Mouse (Mus musculus) cortical plate, adult 2 months (tissue): ENCODE results near the gene Cd24a. TPM values are rescaled to one million over a fixed set of nuclear protein-coding genes. Genes with fewer than 3 reads are reported as not detected.

Experiments
- H3K27ac ChIP-seq: fragments of 200-500 bp; 2 replicates; pipeline ENCODE4 v1.5.1; 2012; ENCODE audit warnings: low read length, control low read depth, inconsistent platforms; ENCODE audit not compliant: insufficient read depth
- H3K4me1 ChIP-seq: fragments of 200-500 bp; 2 replicates; pipeline ENCODE4 v1.6.1; 2011; ENCODE audit warnings: low read length; ENCODE audit not compliant: control insufficient read depth, insufficient read depth
- H3K4me3 ChIP-seq: fragments of 200-500 bp; 2 replicates; pipeline ENCODE4 v1.5.1; 2011; ENCODE audit warnings: mild to moderate bottlenecking, low read length, control low read depth; ENCODE audit not compliant: insufficient read depth
- CTCF ChIP-seq: fragments of 200-500 bp; IDR thresholded peaks from 2 replicates; pipeline ENCODE4 v1.5.1; 2011; ENCODE audit warnings: mild to moderate bottlenecking, control low read depth, low read length; ENCODE audit not compliant: insufficient read depth; ENCODE audit errors: extremely low read depth
- POLR2A ChIP-seq: fragments of 200-500 bp; IDR thresholded peaks from 2 replicates; pipeline ENCODE4 v1.6.1; 2011; ENCODE audit warnings: mild to moderate bottlenecking, low read length, control low read depth; ENCODE audit not compliant: insufficient read depth; ENCODE audit errors: extremely low read depth
- polyA plus RNA-seq: library from polyadenylated mRNA; depleted of rRNA; stranded (reverse); fragments of >200 nt; gene quantifications from 2 replicates; pipeline ENCODE4 v1.2.3, GENCODE M21; 2012

Cd24a gene
- polyA plus RNA-seq, 1 experiment = 13.5 TPM

DNA sequence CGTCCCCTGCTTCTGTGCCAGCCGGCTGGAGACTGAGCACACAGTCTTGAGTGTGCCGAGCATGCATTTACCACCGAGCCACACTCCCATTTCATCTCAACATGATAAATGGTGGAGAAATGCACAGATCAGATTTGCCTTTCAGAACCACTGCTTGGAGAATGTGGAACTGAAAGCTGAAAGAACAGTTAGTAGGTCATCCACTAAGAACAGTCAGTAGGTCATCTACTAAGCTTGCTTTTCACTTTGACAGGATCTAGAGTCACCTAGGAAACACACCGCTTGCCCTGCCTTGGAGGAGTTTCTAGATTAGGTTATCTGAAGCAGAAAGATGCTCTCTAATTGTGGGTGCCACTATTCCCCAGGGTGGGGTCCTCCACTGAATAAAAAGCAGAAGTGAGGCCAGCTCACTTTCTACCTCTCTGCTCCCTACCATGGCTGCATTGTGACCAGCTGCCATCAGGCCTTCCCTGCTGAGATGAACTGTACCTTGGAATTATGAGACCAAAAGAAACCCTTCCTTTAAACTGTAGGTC, 20.4 kb upstream of the Cd24a start:
- Histone ChIP-seq H3K4me3 (no peak overlapping the region), H3K4me1 (peaks cover 2% of the 10 kb centered on the region; the same call in 1 of the 2 replicates), H3K27ac (no peak overlapping the region)
- TF ChIP-seq POLR2A = no peak
- no peak for TF ChIP-seq CTCF

DNA sequence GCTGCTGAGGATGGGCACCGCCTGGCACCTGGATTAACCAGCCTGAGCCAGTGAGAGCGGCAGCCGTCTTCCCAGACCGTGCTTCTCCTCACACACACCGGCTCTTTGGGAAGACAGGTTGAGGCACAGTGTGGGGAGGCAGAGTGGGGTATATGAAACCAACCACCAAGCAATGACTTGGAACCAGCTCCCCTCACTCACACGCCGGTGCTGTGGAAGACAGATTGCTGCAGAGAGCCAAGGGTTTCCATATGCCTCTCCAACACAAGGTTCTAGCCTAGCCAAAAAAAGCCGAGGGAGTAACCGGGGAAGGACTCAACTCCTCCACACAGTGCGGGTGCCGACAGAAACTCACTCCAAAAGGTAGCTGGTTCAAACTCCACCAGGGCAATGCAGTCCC, 18.8 kb upstream of the Cd24a start:
- TF ChIP-seq POLR2A = no peak
- no peak for TF ChIP-seq CTCF

DNA sequence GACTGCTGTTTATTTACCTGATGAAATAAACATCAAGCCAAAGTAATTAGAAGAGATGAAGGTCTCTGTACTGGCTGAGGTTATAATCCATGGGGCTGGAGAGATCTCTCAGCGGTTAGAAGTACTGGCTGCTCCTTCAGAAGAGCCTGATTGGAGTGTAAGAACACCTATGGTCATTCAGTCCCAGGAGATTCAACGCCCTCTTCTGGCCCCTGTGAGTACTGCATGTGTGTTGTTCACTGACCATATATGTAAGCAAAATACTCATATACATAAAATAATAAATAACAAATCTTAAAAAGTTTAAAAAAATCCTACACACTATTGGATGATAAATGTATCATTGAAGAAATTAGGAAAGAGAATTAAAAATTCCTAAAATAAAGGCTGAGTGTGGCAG, 17.3 kb upstream of the Cd24a start:
- Histone ChIP-seq H3K4me3 (no peak overlapping the region), H3K27ac (no peak overlapping the region), H3K4me1 (peaks cover 2% of the 10 kb centered on the region; the same call in 1 of the 2 replicates)
- TF ChIP-seq POLR2A (no peak), CTCF (no peak)

More for the DNA sequence above, 18.8 kb upstream of the Cd24a start:
- H3K27ac ChIP-seq = no peak overlapping the region
- H3K4me1 ChIP-seq = peaks cover 2% of the 10 kb centered on the region; the same call in 1 of the 2 replicates
- H3K4me3 ChIP-seq = no peak overlapping the region

DNA sequence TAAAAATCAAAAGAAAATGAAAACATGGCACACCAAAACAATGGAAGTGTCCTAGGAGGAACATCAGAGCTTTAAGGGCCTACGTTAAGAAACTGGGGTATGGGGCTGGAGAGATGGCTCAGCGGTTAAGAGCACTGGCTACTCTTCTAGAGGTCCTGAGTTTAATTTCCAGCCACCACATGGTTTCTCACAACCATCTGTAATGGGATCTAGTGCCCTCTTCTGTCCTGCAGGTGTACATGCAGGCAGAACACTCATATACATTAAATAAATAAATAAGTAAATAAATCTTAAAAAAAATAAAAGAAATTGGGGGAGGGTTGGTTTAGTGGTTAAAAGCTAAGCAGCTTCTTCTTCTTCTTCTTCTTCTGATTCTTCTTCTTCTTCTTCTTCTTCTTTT, 16.8 kb upstream of the Cd24a start:
- Histone ChIP-seq H3K27ac (no peak overlapping the region), H3K4me3 (no peak overlapping the region), H3K4me1 (peaks cover 2% of the 10 kb centered on the region; the same call in 1 of the 2 replicates)
- TF ChIP-seq POLR2A (no peak), CTCF (no peak)

DNA sequence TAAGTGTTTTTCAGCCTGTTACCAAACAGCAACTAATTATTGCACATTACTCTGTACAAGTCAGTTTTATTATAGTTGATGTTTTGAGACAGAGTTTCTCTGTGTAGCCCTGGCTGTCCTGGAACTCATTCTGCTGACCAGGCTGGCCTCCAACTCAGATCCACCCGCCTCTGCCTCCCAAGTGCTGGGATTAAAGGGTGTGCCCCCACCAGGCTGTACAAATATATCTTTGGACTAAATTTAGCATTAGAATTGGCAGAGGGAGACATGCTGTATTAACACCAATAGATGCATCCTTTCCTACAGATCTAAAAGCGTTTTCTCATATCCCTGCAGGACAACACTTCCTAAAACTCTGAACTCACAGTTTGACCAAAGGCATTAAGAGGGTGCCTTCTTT, 3.7 kb upstream of the Cd24a start:
- Histone ChIP-seq H3K27ac (no peak overlapping the region), H3K4me1 (no peaks in the 10 kb centered on the region), H3K4me3 (no peak overlapping the region)
- TF ChIP-seq POLR2A = no peak
- no peak for TF ChIP-seq CTCF

DNA sequence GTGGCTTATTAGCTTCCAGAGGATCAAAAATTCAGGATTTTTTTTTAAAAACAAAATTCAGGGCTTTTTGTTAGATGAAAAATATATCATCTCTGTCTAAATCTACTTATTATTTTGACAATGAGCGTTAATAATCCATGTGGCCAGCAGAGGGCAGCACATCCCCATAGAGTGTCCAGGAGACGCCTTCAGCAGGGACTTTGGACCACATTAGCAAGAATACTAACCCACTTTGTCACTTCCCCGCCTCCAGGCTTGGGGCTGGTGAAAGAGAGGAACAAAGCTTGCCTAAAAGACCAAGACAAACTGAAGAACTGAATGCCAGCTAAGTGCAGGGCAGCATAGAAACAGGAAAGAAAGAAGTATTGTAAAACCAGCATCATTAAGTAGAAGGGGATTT, 3.1 kb upstream of the Cd24a start:
- Histone ChIP-seq H3K27ac (no peak overlapping the region), H3K4me3 (no peak overlapping the region), H3K4me1 (no peaks in the 10 kb centered on the region)
- TF ChIP-seq CTCF (peak; percentile 88), POLR2A (no peak)

DNA sequence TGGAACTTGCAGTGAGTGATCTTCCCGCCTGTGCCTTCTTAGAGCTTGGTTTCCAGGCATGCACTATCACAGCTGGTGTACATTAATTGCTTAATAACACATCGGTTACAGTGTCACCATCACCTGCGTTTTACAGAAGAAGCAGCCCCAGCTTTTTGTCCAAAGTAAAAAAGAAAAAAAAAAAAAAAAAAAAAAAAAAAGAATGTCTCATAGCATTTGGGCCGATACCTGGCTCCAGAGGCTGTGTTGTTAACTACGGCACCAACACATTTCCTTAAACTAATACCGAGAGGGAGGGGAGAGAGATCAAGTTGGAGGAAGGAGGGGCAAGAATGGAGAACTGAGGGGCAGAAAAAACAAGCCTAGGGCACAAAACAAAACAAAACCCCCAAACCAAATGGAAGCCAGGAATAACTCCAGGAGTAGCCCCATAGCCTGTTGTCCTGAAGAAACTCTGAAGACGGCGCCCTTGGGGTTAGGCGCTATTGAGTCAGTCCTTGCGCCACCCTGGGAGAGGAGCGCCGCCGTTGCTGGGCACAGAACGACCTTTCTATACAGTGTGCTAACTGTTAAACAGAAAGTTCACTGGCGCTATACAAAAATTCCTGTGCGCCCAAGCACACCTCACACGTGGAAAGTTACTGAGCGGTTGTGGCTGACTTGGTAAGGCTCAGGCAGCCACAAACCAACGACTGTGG, 636 bp upstream of the Cd24a start:
- no peak overlapping the region for H3K27ac ChIP-seq
- TF ChIP-seq CTCF (no peak), POLR2A (no peak)
- 0 out of 2 replicates have a peak, but pooled peaks cover 1% of the 10 kb centered on the region for H3K4me1 ChIP-seq
- H3K4me3 ChIP-seq = no peak overlapping the region

DNA sequence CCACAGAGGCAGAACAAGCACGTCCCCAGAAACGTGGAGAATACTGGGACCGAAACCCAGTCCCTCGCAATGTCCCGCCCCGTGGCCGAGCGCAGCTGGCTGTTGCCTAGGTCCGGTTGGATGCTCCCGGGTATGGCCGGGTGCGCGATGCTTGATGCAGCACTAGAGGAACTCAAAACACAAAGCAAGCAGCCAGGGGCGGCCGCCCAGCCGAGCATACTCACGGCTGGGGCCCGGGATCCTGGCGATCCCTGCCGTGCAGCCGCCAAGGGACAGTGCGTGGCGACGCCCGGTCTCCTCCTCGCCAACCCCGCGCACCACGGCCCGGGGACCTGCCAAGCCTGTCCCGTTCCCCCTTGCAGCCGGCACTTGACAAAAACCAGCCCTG, 276 bp downstream of the Cd24a start:
- no peak overlapping the region for H3K27ac ChIP-seq
- TF ChIP-seq POLR2A (no peak), CTCF (no peak)
- 0 out of 2 replicates have a peak, but pooled peaks cover 1% of the 10 kb centered on the region for H3K4me1 ChIP-seq
- peak overlapping the region; percentile 42 for H3K4me3 ChIP-seq

DNA sequence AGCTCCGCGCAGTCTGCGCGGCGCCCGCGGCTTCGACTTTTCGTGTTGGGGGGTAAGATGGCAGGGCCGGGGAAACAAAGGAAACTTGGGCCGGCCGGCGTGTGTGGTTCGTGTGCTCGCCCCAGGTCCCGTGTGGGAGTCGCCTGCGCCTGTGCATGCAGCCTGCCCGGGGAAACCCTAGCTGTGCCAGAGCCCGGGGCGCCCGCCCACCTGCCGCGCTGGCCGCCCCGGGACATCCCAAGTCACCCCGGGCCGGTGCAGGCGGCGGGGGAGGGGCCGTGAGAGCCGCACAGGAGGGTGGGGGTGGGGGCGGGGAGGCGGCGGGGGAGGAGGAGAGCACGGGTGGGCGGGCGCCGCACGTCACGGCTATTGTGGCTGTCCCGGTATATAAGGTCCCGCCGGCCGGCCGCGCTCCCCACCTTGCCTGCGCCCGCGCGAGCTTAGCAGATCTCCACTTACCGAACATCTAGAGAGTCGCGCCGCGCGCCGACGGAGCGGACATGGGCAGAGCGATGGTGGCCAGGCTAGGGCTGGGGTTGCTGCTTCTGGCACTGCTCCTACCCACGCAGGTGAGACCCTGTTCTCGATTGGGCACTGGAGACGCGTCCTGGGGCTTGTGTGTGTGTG, 783 bp downstream of the Cd24a start:
- H3K27ac ChIP-seq = no peak overlapping the region
- TF ChIP-seq CTCF = no peak
- TF ChIP-seq POLR2A = no peak
- peak overlapping the region; percentile 42 for H3K4me3 ChIP-seq
- 0 out of 2 replicates have a peak, but pooled peaks cover 1% of the 10 kb centered on the region for H3K4me1 ChIP-seq

DNA sequence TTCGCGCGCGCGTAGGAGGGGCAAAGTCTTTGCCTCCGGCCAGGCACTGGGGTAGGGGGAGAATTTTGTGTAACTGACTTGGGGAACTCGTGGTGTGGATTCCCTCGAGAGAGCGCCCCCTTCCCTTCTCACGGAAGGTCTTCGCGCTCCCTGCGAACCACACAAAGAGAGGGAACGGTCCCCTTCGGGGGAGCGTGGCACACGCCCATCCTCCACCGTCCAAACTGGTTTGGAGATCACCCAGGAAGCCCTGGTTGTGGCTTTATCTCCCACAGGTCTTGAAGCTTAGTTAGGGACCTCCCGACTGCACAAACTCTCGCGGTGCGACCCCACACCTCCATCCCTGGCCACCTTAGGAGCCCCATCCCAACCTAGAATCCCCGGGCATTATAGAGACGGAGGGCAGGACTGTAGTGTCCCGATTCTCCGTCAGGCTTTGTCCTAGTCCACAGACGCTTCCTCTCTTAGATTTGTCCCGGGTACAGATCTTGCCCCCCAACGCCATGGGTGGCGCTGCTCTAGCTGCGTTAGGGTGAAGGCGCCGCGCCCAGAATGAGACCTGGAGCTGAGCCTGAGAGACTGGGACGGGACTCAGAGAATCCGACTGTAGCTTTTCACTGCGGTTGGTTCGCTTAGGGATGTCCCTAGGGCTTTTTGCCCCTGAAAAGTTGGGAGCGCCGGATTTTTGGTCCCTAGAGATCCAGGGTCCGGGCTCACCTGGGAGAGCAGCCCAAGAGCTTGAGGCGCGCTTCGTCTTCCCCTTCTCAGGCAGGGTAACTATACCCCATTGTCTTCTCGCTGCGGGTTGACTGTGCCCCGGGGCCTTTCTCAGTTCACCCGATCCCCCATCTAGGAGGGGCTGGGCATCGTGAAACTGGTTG, 1.5 kb downstream of the Cd24a start:
- Histone ChIP-seq H3K27ac (no peak overlapping the region), H3K4me3 (peak overlapping the region; percentile 42), H3K4me1 (0 out of 2 replicates have a peak, but pooled peaks cover 1% of the 10 kb centered on the region)
- TF ChIP-seq CTCF = no peak
- no peak for TF ChIP-seq POLR2A
